Mouse (Mus musculus): ENCODE results near the gene Iqub. TPM values are rescaled to one million over a fixed set of nuclear protein-coding genes. Genes with fewer than 3 reads are reported as not detected.

The Iqub gene
- polyA plus RNA-seq (2015; fragmentation: Nextera tagmentation; extraction: Ambion mirVana), result 0.05 and 0.12 TPM in 2 replicates

DNA sequence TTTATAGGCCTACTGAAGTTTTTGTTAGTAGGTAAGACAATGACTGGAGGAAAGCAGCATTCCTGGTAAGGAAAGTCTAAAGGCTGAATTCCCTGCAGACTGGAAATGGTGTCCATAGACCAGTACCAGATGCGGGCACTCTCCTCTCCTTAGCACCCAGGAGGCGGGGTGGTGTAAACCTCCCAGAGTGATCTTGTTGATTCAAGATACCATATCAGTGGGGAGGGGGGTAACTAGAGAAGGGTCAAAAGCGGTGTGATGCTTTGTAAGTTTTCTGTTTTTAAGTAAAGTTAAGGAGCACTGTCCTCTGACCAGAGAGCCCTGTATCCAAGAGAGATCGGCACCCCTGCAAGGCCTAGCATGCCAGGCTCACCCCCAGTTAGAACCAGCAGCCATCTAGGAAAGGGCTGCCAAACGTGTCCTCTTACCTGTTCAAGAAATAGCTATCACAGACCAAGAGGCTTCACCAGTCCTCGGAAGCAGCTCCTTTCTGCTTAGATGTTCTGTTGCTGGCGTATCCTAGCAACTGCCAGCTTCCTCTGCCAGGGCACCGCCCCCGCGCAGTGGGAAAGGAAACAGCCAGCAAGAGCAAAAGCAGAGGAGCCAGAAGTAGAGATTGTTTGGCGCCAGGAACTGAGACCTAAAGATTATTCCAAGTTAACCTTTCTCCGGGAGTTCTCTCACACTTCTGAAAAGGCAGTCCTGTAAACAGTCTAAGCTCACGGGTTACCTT lies at the start of gene Iqub:
TSS of gene Iqub (minus strand) at position 516 of the 733 bp plus-strand sequence.
- H3K27me3 ChIP-seq (replicated peaks), result no peaks in the 10 kb centered on the region
- no peak within 1 kb of the TSS; the same call in 1 of the 2 replicates for H3K27ac ChIP-seq
- H3K4me1 ChIP-seq, result peaks cover 5% of the 10 kb centered on the region
- peak within 1 kb of the TSS; percentile 21 for H3K4me2 ChIP-seq
- peak; percentile 53; the same call in 1 of the 2 replicates for ATAC-seq (ENCODE audit: insufficient read depth, low FRiP score, low read depth)
- H3K9me3 ChIP-seq, result no peaks in the 10 kb centered on the region
- H3K4me3 ChIP-seq (replicated peaks), result no peak within 1 kb of the TSS
- WGBS, result 21% methylated on average over 13 of the region's 13 CpGs
- H3K9ac ChIP-seq, result no peak within 1 kb of the TSS
- H3K36me3 ChIP-seq, result peaks cover 7% of the 10 kb centered on the region; the same call in 1 of the 2 replicates

GRCm38 (mm10) chr6:24564081-24564480 lies 49.2 kb upstream of the Iqub start:
- H3K27ac ChIP-seq, result no peak overlapping the region
- WGBS, result 65% methylated on average over 9 of the region's 9 CpGs
- H3K4me3 ChIP-seq (replicated peaks), result no peak overlapping the region
- no peaks in the 10 kb centered on the region for H3K4me1 ChIP-seq
- no peaks in the 10 kb centered on the region for H3K27me3 ChIP-seq (replicated peaks)
- H3K9me3 ChIP-seq, result no peaks in the 10 kb centered on the region
- H3K4me2 ChIP-seq, result no peak overlapping the region
- no peaks in the 10 kb centered on the region for H3K36me3 ChIP-seq
- no peak for ATAC-seq (ENCODE audit: insufficient read depth, low FRiP score, low read depth)
- no peak overlapping the region for H3K9ac ChIP-seq

DNA sequence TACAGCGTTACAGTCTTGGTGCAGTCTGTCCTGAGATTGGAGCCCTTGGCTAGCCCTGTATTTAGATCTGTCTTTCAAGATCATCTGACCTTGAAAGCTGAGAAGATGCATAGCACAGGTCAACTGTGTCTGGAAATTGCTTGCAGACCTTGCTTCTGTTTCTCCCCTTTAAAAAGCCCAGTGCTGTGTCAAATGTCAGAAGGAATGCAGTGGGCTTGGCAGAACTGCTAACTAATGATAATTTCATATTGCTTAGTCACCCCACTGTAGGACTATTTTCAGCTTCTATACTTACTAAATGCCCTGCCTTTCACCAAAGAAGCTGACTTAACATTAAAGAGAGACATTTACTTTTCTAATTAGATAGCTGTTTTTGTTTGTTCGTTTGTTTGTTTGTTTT lies 40.6 kb upstream of the Iqub start:
- H3K27ac ChIP-seq, result no peak overlapping the region
- H3K27me3 ChIP-seq (replicated peaks), result no peaks in the 10 kb centered on the region
- no peak overlapping the region for H3K4me2 ChIP-seq
- no peak overlapping the region for H3K9ac ChIP-seq
- H3K4me1 ChIP-seq, result no peaks in the 10 kb centered on the region
- 66% methylated on average over 2 of the region's 2 CpGs for WGBS
- ATAC-seq (ENCODE audit: insufficient read depth, low FRiP score, low read depth), result no peak
- no peaks in the 10 kb centered on the region for H3K9me3 ChIP-seq
- no peak overlapping the region for H3K4me3 ChIP-seq (replicated peaks)
- no peaks in the 10 kb centered on the region for H3K36me3 ChIP-seq

GRCm38 (mm10) chr6:24554427-24555086 lies 39.7 kb upstream of the Iqub start:
- no peaks in the 10 kb centered on the region for H3K27me3 ChIP-seq (replicated peaks)
- H3K27ac ChIP-seq, result no peak overlapping the region
- no peaks in the 10 kb centered on the region for H3K36me3 ChIP-seq
- H3K4me3 ChIP-seq (replicated peaks), result no peak overlapping the region
- H3K9ac ChIP-seq, result no peak overlapping the region
- no peaks in the 10 kb centered on the region for H3K9me3 ChIP-seq
- no peak for ATAC-seq (ENCODE audit: insufficient read depth, low FRiP score, low read depth)
- H3K4me2 ChIP-seq, result peak overlapping the region; percentile 19; the same call in 1 of the 2 replicates
- H3K4me1 ChIP-seq, result no peaks in the 10 kb centered on the region
- 50% methylated on average over 11 of the region's 11 CpGs for WGBS

GRCm38 (mm10) chr6:24552046-24552445 lies 37.2 kb upstream of the Iqub start:
- Histone ChIP-seq H3K9ac (no peak overlapping the region), H3K4me3 (replicated peaks) (no peak overlapping the region), H3K4me2 (no peak overlapping the region), H3K36me3 (no peaks in the 10 kb centered on the region), H3K9me3 (no peaks in the 10 kb centered on the region), H3K27ac (no peak overlapping the region), H3K27me3 (replicated peaks) (no peaks in the 10 kb centered on the region), H3K4me1 (no peaks in the 10 kb centered on the region)
- WGBS, result 42% methylated on average over 7 of the region's 7 CpGs
- ATAC-seq (ENCODE audit: insufficient read depth, low FRiP score, low read depth), result no peak

- Histone ChIP-seq H3K9me3 (no peaks in the 10 kb centered on the region), H3K27me3 (replicated peaks) (no peaks in the 10 kb centered on the region), H3K9ac (no peak overlapping the region), H3K27ac (no peak overlapping the region), H3K4me1 (no peaks in the 10 kb centered on the region), H3K4me3 (replicated peaks) (no peak overlapping the region), H3K4me2 (no peak overlapping the region), H3K36me3 (no peaks in the 10 kb centered on the region)
- no peak for ATAC-seq (ENCODE audit: insufficient read depth, low FRiP score, low read depth)
- 71% methylated on average over 2 of the region's 2 CpGs for WGBS
Measured at GRCm38 (mm10) chr6:24549801-24550200, 34.9 kb upstream of the Iqub start.

DNA sequence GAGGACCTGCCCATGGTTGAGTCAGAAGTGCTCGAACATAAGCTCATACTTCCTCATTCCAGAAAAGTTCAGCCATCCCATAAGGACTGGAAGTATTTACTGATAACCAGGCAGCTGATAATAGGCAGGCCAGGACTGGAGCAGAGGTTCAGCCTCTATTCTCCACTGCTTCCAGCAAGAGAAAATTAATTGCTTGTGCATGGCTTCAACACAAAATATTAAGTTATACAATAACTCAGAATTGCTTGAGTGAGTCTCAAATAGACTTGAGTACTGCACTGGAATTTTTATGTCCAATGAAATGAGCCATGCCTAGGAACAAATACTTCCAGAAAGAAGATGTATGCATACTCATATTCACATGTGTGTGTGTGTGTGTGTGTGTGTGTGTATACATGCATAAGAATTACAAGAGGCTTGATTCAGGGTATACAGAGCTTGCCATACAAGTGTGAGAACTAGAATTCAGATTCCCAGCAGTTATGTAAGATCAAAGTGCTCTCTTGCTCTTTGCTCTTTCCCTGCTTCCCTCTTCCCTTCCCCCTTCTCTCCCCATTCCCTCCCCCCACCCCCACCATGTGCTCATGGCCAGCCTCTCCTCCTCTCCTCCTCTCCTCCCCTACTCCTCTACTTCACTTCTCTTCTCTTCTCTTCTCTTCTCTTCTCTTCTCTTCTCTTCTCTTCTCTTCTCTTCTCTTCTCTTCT lies 32.0 kb upstream of the Iqub start:
- H3K4me3 ChIP-seq (replicated peaks), result no peak overlapping the region
- WGBS, result 39% methylated on average over 1 of the region's 1 CpGs
- H3K9ac ChIP-seq, result no peak overlapping the region
- H3K36me3 ChIP-seq, result no peaks in the 10 kb centered on the region
- ATAC-seq (ENCODE audit: insufficient read depth, low FRiP score, low read depth), result peak; percentile 84
- no peaks in the 10 kb centered on the region for H3K9me3 ChIP-seq
- no peak overlapping the region for H3K27ac ChIP-seq
- no peaks in the 10 kb centered on the region for H3K27me3 ChIP-seq (replicated peaks)
- no peak overlapping the region for H3K4me2 ChIP-seq
- no peaks in the 10 kb centered on the region for H3K4me1 ChIP-seq

DNA sequence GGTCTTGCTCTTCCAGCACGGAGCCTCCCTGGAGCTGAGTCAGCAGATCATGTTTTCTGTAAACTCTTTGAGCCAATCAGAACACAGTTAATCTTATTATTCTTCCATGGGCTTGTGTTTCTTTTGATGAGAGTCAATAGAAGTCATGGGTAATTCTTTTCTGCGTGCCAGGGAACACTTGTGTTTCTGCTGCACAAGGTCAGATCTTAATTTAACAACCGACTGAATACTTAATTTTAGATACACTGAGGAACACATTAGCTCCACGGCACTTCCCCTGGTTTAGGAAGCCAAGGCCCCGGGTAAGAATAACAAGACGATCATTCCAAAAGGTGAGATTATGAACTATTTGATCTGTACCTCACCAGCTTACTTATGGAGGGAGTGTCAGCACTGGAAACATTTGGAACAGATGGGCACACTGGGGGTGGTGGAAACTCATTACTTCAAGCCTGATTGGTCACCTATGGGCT lies 28.3 kb upstream of the Iqub start:
- no peak for ATAC-seq (ENCODE audit: insufficient read depth, low FRiP score, low read depth)
- H3K36me3 ChIP-seq, result no peaks in the 10 kb centered on the region
- H3K9ac ChIP-seq, result no peak overlapping the region
- no peaks in the 10 kb centered on the region for H3K27me3 ChIP-seq (replicated peaks)
- no peak overlapping the region for H3K4me3 ChIP-seq (replicated peaks)
- WGBS, result 59% methylated on average over 6 of the region's 6 CpGs
- H3K27ac ChIP-seq, result no peak overlapping the region
- no peaks in the 10 kb centered on the region for H3K9me3 ChIP-seq
- H3K4me1 ChIP-seq, result no peaks in the 10 kb centered on the region
- H3K4me2 ChIP-seq, result no peak overlapping the region

- Histone ChIP-seq H3K9ac (no peak overlapping the region), H3K36me3 (no peaks in the 10 kb centered on the region), H3K27me3 (replicated peaks) (no peaks in the 10 kb centered on the region), H3K4me1 (no peaks in the 10 kb centered on the region), H3K9me3 (no peaks in the 10 kb centered on the region), H3K27ac (no peak overlapping the region), H3K4me3 (replicated peaks) (no peak overlapping the region), H3K4me2 (no peak overlapping the region)
- ATAC-seq (ENCODE audit: insufficient read depth, low FRiP score, low read depth), result no peak
Measured at GRCm38 (mm10) chr6:24542393-24542792, 27.5 kb upstream of the Iqub start.

- H3K27ac ChIP-seq, result no peak overlapping the region
- H3K4me2 ChIP-seq, result no peak overlapping the region
- H3K9me3 ChIP-seq, result no peaks in the 10 kb centered on the region
- H3K9ac ChIP-seq, result no peak overlapping the region
- ATAC-seq (ENCODE audit: insufficient read depth, low FRiP score, low read depth), result no peak
- 65% methylated on average over 4 of the region's 4 CpGs for WGBS
- H3K4me3 ChIP-seq (replicated peaks), result no peak overlapping the region
- no peaks in the 10 kb centered on the region for H3K36me3 ChIP-seq
- no peaks in the 10 kb centered on the region for H3K27me3 ChIP-seq (replicated peaks)
- no peaks in the 10 kb centered on the region for H3K4me1 ChIP-seq
Measured at GRCm38 (mm10) chr6:24540106-24540505, 25.2 kb upstream of the Iqub start.

DNA sequence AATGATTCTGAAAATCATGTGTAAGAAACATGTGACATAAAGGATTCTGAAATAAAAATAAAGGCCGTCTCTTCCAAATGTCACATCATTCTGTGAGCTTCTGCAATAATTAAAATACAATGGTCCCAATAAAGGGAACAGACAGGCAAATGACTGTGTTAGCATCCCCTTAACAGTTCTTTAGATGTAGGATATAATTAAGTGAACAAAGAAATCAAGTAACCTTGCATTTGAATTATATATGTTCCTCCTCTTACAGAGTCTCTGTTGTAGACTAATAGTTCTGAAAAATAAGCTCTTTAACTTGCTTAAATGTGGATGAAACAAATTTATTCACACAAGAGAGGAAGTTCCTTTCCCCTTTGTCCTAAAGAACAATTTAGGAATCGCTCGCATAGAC lies 23.6 kb upstream of the Iqub start:
- no peaks in the 10 kb centered on the region for H3K27me3 ChIP-seq (replicated peaks)
- no peaks in the 10 kb centered on the region for H3K9me3 ChIP-seq
- no peak overlapping the region for H3K4me2 ChIP-seq
- H3K4me1 ChIP-seq, result no peaks in the 10 kb centered on the region
- no peaks in the 10 kb centered on the region for H3K36me3 ChIP-seq
- no peak for ATAC-seq (ENCODE audit: insufficient read depth, low FRiP score, low read depth)
- 81% methylated on average over 3 of the region's 3 CpGs for WGBS
- no peak overlapping the region for H3K4me3 ChIP-seq (replicated peaks)
- H3K27ac ChIP-seq, result no peak overlapping the region
- no peak overlapping the region for H3K9ac ChIP-seq

GRCm38 (mm10) chr6:24532804-24533203 lies 17.9 kb upstream of the Iqub start:
- no peak for ATAC-seq (ENCODE audit: insufficient read depth, low FRiP score, low read depth)
- WGBS, result 79% methylated on average over 3 of the region's 3 CpGs
- Histone ChIP-seq H3K4me1 (no peaks in the 10 kb centered on the region), H3K9me3 (no peaks in the 10 kb centered on the region), H3K27me3 (replicated peaks) (no peaks in the 10 kb centered on the region), H3K36me3 (no peaks in the 10 kb centered on the region), H3K27ac (no peak overlapping the region), H3K9ac (no peak overlapping the region), H3K4me2 (no peak overlapping the region), H3K4me3 (replicated peaks) (no peak overlapping the region)
